Mouse (Mus musculus) megakaryocyte, adult 5-6 weeks (primary cell): ENCODE measurements around the gene Apob. TPM values are rescaled to one million over a fixed set of nuclear protein-coding genes. Genes with fewer than 3 reads are reported as not detected.

Source experiments
- ATAC-seq: 2 replicates; pipeline ENCODE4 v1.8.0; 2016; ENCODE audit warnings: mild to moderate bottlenecking, inconsistent platforms; ENCODE audit not compliant: poor library complexity, severe bottlenecking
- total RNA-seq, 2 experiments: library from RNA; stranded (forward) in 1 of 2; stranded (reverse) in 1 of 2; fragments of 153-499, 151-499 nt in 1 of 2; fragments of 221-1000, 200-1000 nt in 1 of 2; gene quantifications; 2 replicates each; pipeline versions ENCODE4 v1.2.3 to v1.2.4; 2015 to 2017

The Apob gene
- total RNA-seq, 2 experiments from 2014 or later, result not detected

GRCm38 (mm10) chr12:8032359-8032755 is 54.9 kb downstream of the Apob start:
- ATAC-seq, result no peak

GRCm38 (mm10) chr12:8038081-8038730 is 60.8 kb downstream of the Apob start:
- no peak for ATAC-seq

DNA sequence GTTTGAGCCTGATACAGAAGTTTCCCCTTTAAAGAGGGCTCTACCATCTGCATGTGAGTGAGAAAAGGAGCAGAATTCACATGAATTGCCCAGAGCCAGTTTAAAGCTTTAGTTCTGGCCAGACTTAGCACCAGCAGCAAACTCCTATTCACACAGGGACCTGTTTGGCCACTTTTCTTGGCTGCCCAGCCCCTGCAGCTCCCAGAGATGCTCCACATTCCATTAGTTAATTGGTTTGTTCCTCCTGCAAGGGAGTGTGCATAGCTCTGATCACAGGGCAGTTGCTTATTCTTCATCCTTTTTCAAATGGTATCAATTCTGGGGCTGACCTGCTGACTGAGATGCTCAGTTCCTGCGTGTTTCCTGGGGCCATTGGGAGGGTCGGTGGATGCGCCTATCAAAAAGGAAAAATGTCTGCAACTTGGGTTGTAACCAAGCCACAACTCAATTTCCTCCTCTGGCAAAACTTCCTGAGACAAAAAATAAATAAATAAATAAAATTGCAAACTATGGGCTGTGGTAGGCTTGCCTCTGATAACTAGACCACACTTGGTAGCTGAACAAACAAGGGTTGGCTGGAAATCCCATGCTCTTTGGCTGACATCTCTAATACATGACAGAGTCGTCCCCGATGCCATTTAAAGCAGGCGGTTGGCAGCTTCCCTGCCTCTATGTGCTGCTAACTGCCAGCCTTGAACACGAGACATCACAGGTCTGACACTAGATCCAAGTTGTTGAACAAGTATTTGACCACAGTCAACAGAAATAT is 65.4 kb downstream of the Apob start:
- ATAC-seq, result no peak

- ATAC-seq, result no peak
Observed at GRCm38 (mm10) chr12:8047046-8047445, 69.6 kb downstream of the Apob start.

- ATAC-seq, result no peak
Observed at GRCm38 (mm10) chr12:8047789-8048309, 70.4 kb downstream of the Apob start.

GRCm38 (mm10) chr12:8056001-8056640 is 78.7 kb downstream of the Apob start:
- ATAC-seq, result no peak

GRCm38 (mm10) chr12:8059576-8059975 is 82.1 kb downstream of the Apob start:
- peak; percentile 56; the same call in 1 of the 2 replicates for ATAC-seq

- ATAC-seq, result no peak
Observed at GRCm38 (mm10) chr12:8063363-8064065, 86.1 kb downstream of the Apob start.

Other genes with a start within 250 kb of the Apob start
- gene Ldah, start 230.5 kb downstream of the Apob start, total RNA-seq (2015), result 53.9 and 59.3 TPM in 2 replicates
- 31.9 and 38.2 TPM in 2 replicates for gene Ldah, start 230.5 kb downstream of the Apob start, total RNA-seq (2017)